Comparison of ENCODE assay signal across 8 mouse cellular contexts in genomic region chr6:120038366-120039255, GRCm38 (mm10). TPM values are rescaled to one million over a fixed set of nuclear protein-coding genes. Genes with fewer than 3 reads are reported as not detected.
DNase-seq lines count a peak whose midpoint lies in the region; ATAC-seq and TF ChIP-seq lines count a peak whose summit lies in the region.

TSS of gene Wnk1 (minus strand) at chr6:120038672.

- peak; percentile 98 for DNase-seq in CD8-positive naive resting alpha-beta T cell, adult 2 months (ENCODE audit: low read depth in 2 of 2, low spot score in 2 of 2)
- DNase-seq in c-Kit-positive CD71-negative TER-119-negative erythroid progenitor cells, embryonic 14.5 days (ENCODE audit: low read depth): peak; percentile 96
- peak; percentile 96 for DNase-seq in forebrain, embryonic 10.5 days (ENCODE audit: extremely low spot score, low spot score)
- peak; percentile 96 to 98 for DNase-seq in kidney, postnatal 25 days
- DNase-seq in liver, embryonic 14.5 days (ENCODE audit: low read depth in 3 of 3, low spot score in 3 of 3): peak; percentile 98 to 99 (median 99)
- DNase-seq in neural tube, embryonic 11.5 days (ENCODE audit: low spot score): peak; percentile 99
- peak; percentile 99 for DNase-seq in stomach, postnatal 0 days (ENCODE audit: low spot score)

- H3K4me1 ChIP-seq in forebrain, embryonic 10.5 days: peaks cover 25% of the 10 kb centered on the region
- no peaks in the 10 kb centered on the region; the same call in 1 of the 2 replicates for H3K4me1 ChIP-seq in heart, embryonic 15.5 days (replicated peaks)
- no peaks in the 10 kb centered on the region for H3K4me1 ChIP-seq in liver, embryonic 14.5 days (replicated peaks; ENCODE audit: control insufficient read depth in 2 of 2, insufficient read depth in 2 of 2, low read length in 1 of 2)
- H3K4me1 ChIP-seq in neural tube, embryonic 11.5 days (ENCODE audit: control insufficient read depth, insufficient read depth, low read length): peaks cover 11% of the 10 kb centered on the region
- H3K4me1 ChIP-seq in stomach, postnatal 0 days (replicated peaks; ENCODE audit: control insufficient read depth, insufficient read depth): peaks cover 5% of the 10 kb centered on the region; the same call in 1 of the 2 replicates

- peak within 1 kb of the TSS; percentile 98 for H3K27ac ChIP-seq in forebrain, embryonic 10.5 days
- H3K27ac ChIP-seq in heart, embryonic 15.5 days: peak within 1 kb of the TSS; percentile 100
- peak within 1 kb of the TSS; percentile 99 for H3K27ac ChIP-seq in liver, embryonic 14.5 days
- H3K27ac ChIP-seq in neural tube, embryonic 11.5 days (ENCODE audit: low read depth, low read length): peak within 1 kb of the TSS; percentile 92
- H3K27ac ChIP-seq in stomach, postnatal 0 days (replicated peaks): peak within 1 kb of the TSS; percentile 99

- no peaks in the 10 kb centered on the region for H3K9me3 ChIP-seq in forebrain, embryonic 10.5 days
- no peaks in the 10 kb centered on the region for H3K9me3 ChIP-seq in heart, embryonic 15.5 days (replicated peaks)
- H3K9me3 ChIP-seq in liver, embryonic 14.5 days (ENCODE audit: control insufficient read depth, low read length): no peaks in the 10 kb centered on the region
- no peaks in the 10 kb centered on the region for H3K9me3 ChIP-seq in neural tube, embryonic 11.5 days (ENCODE audit: control insufficient read depth, low read length)
- H3K9me3 ChIP-seq in stomach, postnatal 0 days (ENCODE audit: control insufficient read depth, low read length): no peaks in the 10 kb centered on the region

- H3K9ac ChIP-seq in heart, embryonic 15.5 days: peak within 1 kb of the TSS; percentile 79
- H3K9ac ChIP-seq in liver, embryonic 14.5 days (replicated peaks): peak within 1 kb of the TSS; percentile 99
- peak within 1 kb of the TSS; percentile 83 for H3K9ac ChIP-seq in neural tube, embryonic 11.5 days (ENCODE audit: low read length)
- peak within 1 kb of the TSS; percentile 87 for H3K9ac ChIP-seq in stomach, postnatal 0 days (ENCODE audit: low read length)

- no peak for TF ChIP-seq CTCF in liver, embryonic 14.5 days (IDR thresholded peaks at IDR 0.05; ENCODE audit: low read depth)
- TF ChIP-seq CTCF in stomach, postnatal 0 days (IDR thresholded peaks at IDR 0.05; ENCODE audit: low read depth): no peak

- peaks cover 4% of the 10 kb centered on the region; the same call in 1 of the 2 replicates for H3K27me3 ChIP-seq in forebrain, embryonic 10.5 days (ENCODE audit: poor library complexity, severe bottlenecking)
- H3K27me3 ChIP-seq in heart, embryonic 15.5 days: no peaks in the 10 kb centered on the region
- H3K27me3 ChIP-seq in liver, embryonic 14.5 days (ENCODE audit: control insufficient read depth, insufficient read depth, low read length): no peaks in the 10 kb centered on the region
- no peaks in the 10 kb centered on the region for H3K27me3 ChIP-seq in neural tube, embryonic 11.5 days (ENCODE audit: control insufficient read depth, insufficient read depth, low read length)
- no peaks in the 10 kb centered on the region for H3K27me3 ChIP-seq in stomach, postnatal 0 days (ENCODE audit: control insufficient read depth, insufficient read depth, low read length)

- H3K4me3 ChIP-seq in forebrain, embryonic 10.5 days: peak within 1 kb of the TSS; percentile 98
- peak within 1 kb of the TSS; percentile 89 for H3K4me3 ChIP-seq in heart, embryonic 15.5 days
- peak within 1 kb of the TSS; percentile 81 to 88 for H3K4me3 ChIP-seq in liver, embryonic 14.5 days (ENCODE audit: insufficient read depth in 1 of 2, low read depth in 2 of 2, low read length in 2 of 2)
- H3K4me3 ChIP-seq in neural tube, embryonic 11.5 days (ENCODE audit: low read depth, low read length): peak within 1 kb of the TSS; percentile 93
- peak within 1 kb of the TSS; percentile 85 for H3K4me3 ChIP-seq in stomach, postnatal 0 days (ENCODE audit: low read depth, low read length)

- peak within 1 kb of the TSS; percentile 89 for H3K4me2 ChIP-seq in heart, embryonic 15.5 days
- peak within 1 kb of the TSS; percentile 99 for H3K4me2 ChIP-seq in liver, embryonic 14.5 days (ENCODE audit: low read depth)
- H3K4me2 ChIP-seq in neural tube, embryonic 11.5 days (ENCODE audit: low read depth): peak within 1 kb of the TSS; percentile 89
- peak within 1 kb of the TSS; percentile 93 for H3K4me2 ChIP-seq in stomach, postnatal 0 days (replicated peaks; ENCODE audit: low read depth)

- under 1% methylated on average over 55 of the region's 59 CpGs for WGBS in forebrain, embryonic 10.5 days
- WGBS in heart, embryonic 15.5 days: under 1% methylated on average over 53 of the region's 59 CpGs
- WGBS in liver, embryonic 14.5 days (ENCODE audit: insufficient replicate concordance): under 1% methylated on average over 58 of the region's 59 CpGs
- under 1% methylated on average over 54 of the region's 59 CpGs for WGBS in neural tube, embryonic 11.5 days
- under 1% methylated on average over 46 of the region's 59 CpGs for WGBS in stomach, postnatal 0 days

- TF ChIP-seq EP300 in liver, embryonic 14.5 days (IDR thresholded peaks at IDR 0.05; ENCODE audit: low read depth): 0 out of 2 replicates have a peak, but pooled peaks have one; percentile 27
- no peak for TF ChIP-seq EP300 in stomach, postnatal 0 days (optimal IDR thresholded peaks at IDR 0.05)

- ATAC-seq in heart, embryonic 15.5 days (replicated peaks; ENCODE audit: insufficient number of reproducible peaks, insufficient read depth, low FRiP score, low read depth): peak; percentile 94
- ATAC-seq in liver, embryonic 14.5 days (ENCODE audit: insufficient read depth): peak; percentile 85
- ATAC-seq in neural tube, embryonic 11.5 days (ENCODE audit: insufficient read depth, low FRiP score, low TSS enrichment): peak; percentile 92
- ATAC-seq in stomach, postnatal 0 days (ENCODE audit: low FRiP score, low TSS enrichment): peak; percentile 96

- H3K36me3 ChIP-seq in forebrain, embryonic 10.5 days (replicated peaks): peaks cover 18% of the 10 kb centered on the region
- H3K36me3 ChIP-seq in heart, embryonic 15.5 days: no peaks in the 10 kb centered on the region
- H3K36me3 ChIP-seq in liver, embryonic 14.5 days (replicated peaks; ENCODE audit: control insufficient read depth, insufficient read depth, low read depth): peaks cover 19% of the 10 kb centered on the region
- no peaks in the 10 kb centered on the region for H3K36me3 ChIP-seq in neural tube, embryonic 11.5 days (ENCODE audit: control insufficient read depth, insufficient read depth, low read length)
- H3K36me3 ChIP-seq in stomach, postnatal 0 days (ENCODE audit: control insufficient read depth, insufficient read depth, low read length): no peaks in the 10 kb centered on the region

RNA-seq across cellular contexts. Expression of gene Wnk1, which starts in this region (rescaled TPM):
- polyA plus RNA-seq in forebrain, embryonic 10.5 days (2016; fragmentation: Nextera tagmentation; extraction: Ambion mirVana): 43.7 and 46.3 TPM in 2 replicates
- polyA plus RNA-seq in heart, embryonic 15.5 days (2015; fragmentation: Nextera tagmentation; extraction: Ambion mirVana): 57.4 and 70.9 TPM in 2 replicates
- 46.9 and 50.8 TPM in 2 replicates for polyA plus RNA-seq in liver, embryonic 14.5 days (2012; rRNA removed)
- 26.9 and 29.0 TPM in 2 replicates for polyA plus RNA-seq in liver, embryonic 14.5 days (2014; fragmentation: Nextera tagmentation; extraction: Ambion mirVana)
- polyA plus RNA-seq in neural tube, embryonic 11.5 days (2014; fragmentation: Nextera tagmentation; extraction: Ambion mirVana): 56.3 and 59.1 TPM in 2 replicates
- polyA plus RNA-seq in stomach, postnatal 0 days (2015; fragmentation: Nextera tagmentation; extraction: Ambion mirVana): 28.8 and 31.2 TPM in 2 replicates

Comparison
In these comparisons a context has a peak if more than half of its experiments do, and no peak if none do; other contexts are left out.
1. Peak in every context shown above with its lines: DNase-seq, ATAC-seq, H3K4me3 ChIP-seq and H3K27ac ChIP-seq.